8 mouse cellular contexts compared by ENCODE assay signal in genomic region chr10:128270866-128271265, GRCm38 (mm10). TPM values are rescaled to one million over a fixed set of nuclear protein-coding genes. Genes with fewer than 3 reads are reported as not detected.
A peak's percentile ranks its signal among the peaks of the same experiment; 100 is the strongest.
DNase-seq lines count a peak whose midpoint lies in the region; ATAC-seq and TF ChIP-seq lines count a peak whose summit lies in the region.

No protein-coding gene starts in this region.

- H3K4me3 ChIP-seq in testis, adult 2 months (ENCODE audit: control insufficient read depth, low read depth, low read length), result peak overlapping the region; percentile 75
- H3K4me3 ChIP-seq in liver, embryonic 11.5 days (ENCODE audit: low read depth, low read length), result peak overlapping the region; percentile 77
- peak overlapping the region; percentile 95 for H3K4me3 ChIP-seq in stomach, embryonic 16.5 days (replicated peaks; ENCODE audit: low read length)

- DNase-seq in CD4-positive, CD25-positive, alpha-beta regulatory T cell, adult 2 months (ENCODE audit: low read depth, low spot score), result peak; percentile 56
- DNase-seq in testis, postnatal 10 days (ENCODE audit: low spot score), result no peak
- DNase-seq in liver, embryonic 11.5 days (ENCODE audit: low spot score), result no peak
- no peak for DNase-seq in adipocyte (ENCODE audit: low spot score)

- TF ChIP-seq POLR2A in testis, adult 2 months (IDR thresholded peaks at IDR 0.05; ENCODE audit: control insufficient read depth, low read depth, low read length), result no peak

- 35% methylated on average over 7 of the region's 7 CpGs for WGBS in liver, embryonic 11.5 days
- WGBS in stomach, embryonic 16.5 days, result 40% methylated on average over 7 of the region's 7 CpGs

- ATAC-seq in CD4-positive, CD25-positive, alpha-beta regulatory T cell, adult 4 months, result no peak
- ATAC-seq in liver, embryonic 11.5 days (replicated peaks; ENCODE audit: low FRiP score), result no peak
- no peak for ATAC-seq in stomach, embryonic 16.5 days (ENCODE audit: insufficient read depth, low FRiP score)
- no peak for ATAC-seq in granulocyte monocyte progenitor cell, adult 5-6 weeks (replicated peaks; ENCODE audit: poor library complexity, severe bottlenecking)

- peaks cover 12% of the 10 kb centered on the region for H3K4me1 ChIP-seq in testis, adult 2 months (ENCODE audit: control insufficient read depth, insufficient read depth, low read length)
- peaks cover 6% of the 10 kb centered on the region for H3K4me1 ChIP-seq in liver, embryonic 11.5 days (replicated peaks; ENCODE audit: control insufficient read depth, insufficient read depth, low read length)
- no peaks in the 10 kb centered on the region for H3K4me1 ChIP-seq in stomach, embryonic 16.5 days (ENCODE audit: control insufficient read depth, insufficient read depth, low read length)

- H3K9me3 ChIP-seq in liver, embryonic 11.5 days (ENCODE audit: control insufficient read depth, low read length), result no peaks in the 10 kb centered on the region
- no peaks in the 10 kb centered on the region for H3K9me3 ChIP-seq in stomach, embryonic 16.5 days (replicated peaks; ENCODE audit: control insufficient read depth, low read length)

- H3K9ac ChIP-seq in liver, embryonic 11.5 days (ENCODE audit: low read depth, low read length), result peak overlapping the region; percentile 78
- H3K9ac ChIP-seq in stomach, embryonic 16.5 days (ENCODE audit: low read length), result peak overlapping the region; percentile 89

- peak overlapping the region; percentile 82 for H3K4me2 ChIP-seq in liver, embryonic 11.5 days
- peak overlapping the region; percentile 73 for H3K4me2 ChIP-seq in stomach, embryonic 16.5 days (ENCODE audit: low read depth, low read length)

- no peaks in the 10 kb centered on the region for H3K36me3 ChIP-seq in testis, adult 2 months (ENCODE audit: control insufficient read depth, insufficient read depth, low read length)
- no peaks in the 10 kb centered on the region for H3K36me3 ChIP-seq in liver, embryonic 11.5 days (ENCODE audit: control insufficient read depth, insufficient read depth, low read length)
- no peaks in the 10 kb centered on the region for H3K36me3 ChIP-seq in stomach, embryonic 16.5 days (ENCODE audit: control insufficient read depth, insufficient read depth, low read length)

- no peak for TF ChIP-seq CTCF in testis, adult 2 months (IDR thresholded peaks at IDR 0.05; ENCODE audit: control insufficient read depth, insufficient read depth, insufficient replicate concordance, low read depth, low read length)

- peak overlapping the region; percentile 59 for H3K27ac ChIP-seq in testis, adult 2 months (ENCODE audit: control insufficient read depth, insufficient read depth, low read depth, low read length)
- peak overlapping the region; percentile 67; the same call in 1 of the 2 replicates for H3K27ac ChIP-seq in liver, embryonic 11.5 days (ENCODE audit: low read depth, low read length)
- H3K27ac ChIP-seq in stomach, embryonic 16.5 days (ENCODE audit: low read length), result peak overlapping the region; percentile 66

- no peaks in the 10 kb centered on the region for H3K27me3 ChIP-seq in testis, adult 2 months (ENCODE audit: control insufficient read depth, insufficient read depth, low read length)
- no peaks in the 10 kb centered on the region for H3K27me3 ChIP-seq in liver, embryonic 11.5 days (replicated peaks; ENCODE audit: control insufficient read depth, insufficient read depth, low read length)
- H3K27me3 ChIP-seq in stomach, embryonic 16.5 days (ENCODE audit: control insufficient read depth, insufficient read depth, low read length), result no peaks in the 10 kb centered on the region

RNA-seq across cellular contexts. Expression of gene Stat2, which starts 0.5 kb away (rescaled TPM):
- 10 to 100 TPM; 58.1 to 92.7 TPM for polyA plus RNA-seq in CD4-positive, CD25-positive, alpha-beta regulatory T cell, adult 4 months (2017; shearing (Covaris generic))
- polyA plus RNA-seq in testis, adult 2 months (2012; rRNA removed), result 6.0 and 6.6 TPM in 2 replicates
- polyA plus RNA-seq in liver, embryonic 11.5 days (2014; fragmentation: Nextera tagmentation; extraction: Ambion mirVana), result 12.5 and 14.9 TPM in 2 replicates
- polyA plus RNA-seq in stomach, embryonic 16.5 days (2015; fragmentation: Nextera tagmentation; extraction: Ambion mirVana), result 14.1 and 16.1 TPM in 2 replicates
- total RNA-seq in granulocyte monocyte progenitor cell, adult 5-6 weeks (2014; fragmentation: Nextera tagmentation), result 26.8 and 28.5 TPM in 2 replicates
- total RNA-seq in granulocyte monocyte progenitor cell, adult 5-6 weeks (2017), result 6.5 and 7.1 TPM in 2 replicates

RNA-seq across cellular contexts. Expression of gene Apof, which starts 2.4 kb away (rescaled TPM):
- polyA plus RNA-seq in CD4-positive, CD25-positive, alpha-beta regulatory T cell, adult 4 months (2017; shearing (Covaris generic)), result not detected
- 0.44 and 0.60 TPM in 2 replicates for polyA plus RNA-seq in testis, adult 2 months (2012; rRNA removed)
- 25.0 and 28.0 TPM in 2 replicates for polyA plus RNA-seq in liver, embryonic 11.5 days (2014; fragmentation: Nextera tagmentation; extraction: Ambion mirVana)
- 5.7 and 7.3 TPM in 2 replicates for polyA plus RNA-seq in stomach, embryonic 16.5 days (2015; fragmentation: Nextera tagmentation; extraction: Ambion mirVana)
- total RNA-seq in granulocyte monocyte progenitor cell, adult 5-6 weeks (2014; fragmentation: Nextera tagmentation), result not detected in 2 replicates
- total RNA-seq in granulocyte monocyte progenitor cell, adult 5-6 weeks (2017), result 0.34 and 0.57 TPM in 2 replicates

RNA-seq across cellular contexts. Expression of gene Apon, which starts 17.0 kb away (rescaled TPM):
- polyA plus RNA-seq in CD4-positive, CD25-positive, alpha-beta regulatory T cell, adult 4 months (2017; shearing (Covaris generic)), result not detected
- polyA plus RNA-seq in testis, adult 2 months (2012; rRNA removed), result 0.05 TPM in 1 of 2 replicates, not detected in the other
- polyA plus RNA-seq in liver, embryonic 11.5 days (2014; fragmentation: Nextera tagmentation; extraction: Ambion mirVana), result 0.43 and 0.92 TPM in 2 replicates
- 0.52 and 0.66 TPM in 2 replicates for polyA plus RNA-seq in stomach, embryonic 16.5 days (2015; fragmentation: Nextera tagmentation; extraction: Ambion mirVana)
- total RNA-seq in granulocyte monocyte progenitor cell, adult 5-6 weeks (2014; fragmentation: Nextera tagmentation), result 0.41 and 3.2 TPM in 2 replicates
- total RNA-seq in granulocyte monocyte progenitor cell, adult 5-6 weeks (2017), result 0.31 and 0.99 TPM in 2 replicates

RNA-seq across cellular contexts. Expression of gene Il23a, which starts 27.7 kb away (rescaled TPM):
- not detected for polyA plus RNA-seq in CD4-positive, CD25-positive, alpha-beta regulatory T cell, adult 4 months (2017; shearing (Covaris generic))
- 0.06 and 0.36 TPM in 2 replicates for polyA plus RNA-seq in testis, adult 2 months (2012; rRNA removed)
- polyA plus RNA-seq in liver, embryonic 11.5 days (2014; fragmentation: Nextera tagmentation; extraction: Ambion mirVana), result 0.12 and 0.22 TPM in 2 replicates
- polyA plus RNA-seq in stomach, embryonic 16.5 days (2015; fragmentation: Nextera tagmentation; extraction: Ambion mirVana), result 0.55 and 0.57 TPM in 2 replicates
- not detected in 2 replicates for total RNA-seq in granulocyte monocyte progenitor cell, adult 5-6 weeks (2014; fragmentation: Nextera tagmentation)
- total RNA-seq in granulocyte monocyte progenitor cell, adult 5-6 weeks (2017), result 1.3 and 1.6 TPM in 2 replicates

RNA-seq across cellular contexts. Expression of gene Pan2, which starts 32.3 kb away (rescaled TPM):
- polyA plus RNA-seq in CD4-positive, CD25-positive, alpha-beta regulatory T cell, adult 4 months (2017; shearing (Covaris generic)), result 10 to 100 TPM; 24.4 to 48.3 TPM
- polyA plus RNA-seq in testis, adult 2 months (2012; rRNA removed), result 21.1 and 24.6 TPM in 2 replicates
- polyA plus RNA-seq in liver, embryonic 11.5 days (2014; fragmentation: Nextera tagmentation; extraction: Ambion mirVana), result 27.8 and 29.9 TPM in 2 replicates
- polyA plus RNA-seq in stomach, embryonic 16.5 days (2015; fragmentation: Nextera tagmentation; extraction: Ambion mirVana), result 29.0 and 30.4 TPM in 2 replicates
- 22.7 and 25.7 TPM in 2 replicates for total RNA-seq in granulocyte monocyte progenitor cell, adult 5-6 weeks (2014; fragmentation: Nextera tagmentation)
- total RNA-seq in granulocyte monocyte progenitor cell, adult 5-6 weeks (2017), result 9.8 and 16.2 TPM in 2 replicates
